Mouse (Mus musculus): Measurements from ENCODE around the gene Gm19684. TPM values are rescaled to one million over a fixed set of nuclear protein-coding genes. Genes with fewer than 3 reads are reported as not detected.

Gm19684 gene
- polyA plus RNA-seq (2021; fragmentation: Nextera tagmentation) = 0.09 TPM in 1 of 2 replicates, not detected in the other
- long read RNA-seq, experiment 1, partial matches to known transcripts = 0 of 1 reads
- long read RNA-seq, experiment 1, other reads (novel, unspliced or antisense) = 1 of 1 reads
- long read RNA-seq, experiment 2 = 0 reads

GRCm38 (mm10) chr17:36121352-36122020, at the start of gene Gm19684:
TSS of gene Gm19684 (plus strand) at chr17:36121678.

DNA sequence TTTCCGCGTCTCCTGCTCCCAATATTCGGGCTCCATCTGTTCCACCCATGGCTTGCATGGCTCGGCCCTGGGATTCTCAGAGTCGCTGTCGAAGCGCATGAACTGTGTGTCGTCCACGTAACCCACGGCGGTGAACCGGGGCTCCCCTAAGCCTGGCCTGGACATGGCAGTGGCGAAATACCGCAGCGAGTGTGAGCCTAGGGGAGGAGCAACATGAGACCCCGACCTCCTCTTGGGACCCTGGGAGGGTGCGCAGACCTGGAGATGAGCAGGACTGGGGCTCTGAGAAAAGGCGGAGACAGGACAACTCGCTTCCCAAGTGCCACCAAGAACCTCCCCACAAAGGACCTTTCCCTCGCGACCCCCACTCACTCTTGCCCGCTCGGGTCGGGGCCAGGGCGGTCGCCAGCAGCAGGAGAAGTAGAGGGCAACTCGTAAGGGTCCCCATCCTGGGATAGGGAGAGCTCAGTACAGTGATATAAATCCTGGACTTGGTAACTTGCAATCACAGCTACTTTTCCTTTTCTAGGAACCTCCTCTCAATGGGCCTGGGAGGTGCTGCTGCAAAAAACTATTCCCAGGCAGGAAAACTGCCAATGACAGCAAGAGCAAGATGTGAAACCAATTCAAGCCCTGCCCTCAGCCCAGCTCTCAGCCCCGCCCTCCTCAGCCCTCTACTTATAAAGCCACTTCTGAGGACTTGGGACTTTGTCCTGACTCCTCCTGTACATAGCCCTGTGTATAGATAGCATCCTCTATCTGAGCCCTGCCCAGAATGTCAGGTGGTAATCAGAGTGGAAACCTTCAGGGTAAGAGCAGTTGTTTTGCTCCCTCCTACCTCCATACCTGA, 7.7 kb downstream of the Gm19684 start, which contains the start of gene Gm7030:
Gm7030 (minus strand) TSS at position 458 of the 850 bp plus-strand sequence.

DNA sequence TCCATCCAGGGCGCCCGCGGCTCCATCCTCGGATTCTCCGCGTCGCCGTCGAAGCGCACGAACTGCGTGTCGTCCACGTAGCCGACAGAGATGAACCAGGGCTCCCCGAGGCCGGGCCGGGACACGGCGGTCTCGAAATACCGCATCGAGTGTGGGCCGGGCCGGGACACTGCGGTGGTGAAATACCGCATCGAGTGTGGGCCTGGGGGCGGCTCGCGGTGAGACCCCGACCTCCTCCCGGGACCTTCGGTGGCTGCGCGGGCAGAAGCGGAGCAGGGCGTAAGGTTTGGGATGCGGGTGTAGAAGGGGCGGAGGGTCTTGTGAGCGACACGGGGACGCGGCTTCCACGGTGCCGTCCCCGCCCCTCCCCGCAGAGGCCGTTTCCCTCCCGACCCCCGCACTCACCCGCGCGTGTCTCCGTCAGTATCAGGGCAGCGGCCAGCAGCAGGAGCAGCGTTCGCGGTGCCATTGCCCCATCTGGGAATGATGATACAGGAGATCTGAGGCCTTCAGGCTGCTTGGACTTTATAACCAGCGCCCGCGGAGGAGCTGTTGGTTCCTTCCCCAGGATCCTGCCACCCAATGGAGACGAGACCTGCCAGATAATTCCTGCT, 46.7 kb downstream of the Gm19684 start, which contains the start of gene Gm8909:
Gm8909 (minus strand) TSS at position 499 of the 614 bp plus-strand sequence.

Other genes starting within 250 kb of the Gm19684 start
- gene Dhx16, start 241.9 kb upstream of the Gm19684 start, polyA plus RNA-seq (2021; fragmentation: Nextera tagmentation) = 8.7 and 8.9 TPM in 2 replicates
- 57.1 and 72.3 TPM in 2 replicates for gene 2310061I04Rik, start 224.2 kb upstream of the Gm19684 start, polyA plus RNA-seq (2021; fragmentation: Nextera tagmentation)
- gene Atat1, start 211.6 kb upstream of the Gm19684 start, polyA plus RNA-seq (2021; fragmentation: Nextera tagmentation) = 47.2 and 55.1 TPM in 2 replicates
- 63.7 and 64.4 TPM in 2 replicates for gene Mrps18b, start 205.3 kb upstream of the Gm19684 start, polyA plus RNA-seq (2021; fragmentation: Nextera tagmentation)
- gene Ppp1r10, start 205.2 kb upstream of the Gm19684 start, polyA plus RNA-seq (2021; fragmentation: Nextera tagmentation) = 17.2 and 18.5 TPM in 2 replicates
- gene Abcf1, start 151.9 kb upstream of the Gm19684 start, polyA plus RNA-seq (2021; fragmentation: Nextera tagmentation) = 44.3 and 58.3 TPM in 2 replicates
- 20.1 and 23.4 TPM in 2 replicates for gene Gnl1, start 141.8 kb upstream of the Gm19684 start, polyA plus RNA-seq (2021; fragmentation: Nextera tagmentation)
- 14.1 and 16.1 TPM in 2 replicates for gene Prr3, start 141.4 kb upstream of the Gm19684 start, polyA plus RNA-seq (2021; fragmentation: Nextera tagmentation)
- gene H2-T24, start 101.1 kb upstream of the Gm19684 start, polyA plus RNA-seq (2021; fragmentation: Nextera tagmentation) = 2.0 and 2.2 TPM in 2 replicates
- gene H2-T23, start 88.8 kb upstream of the Gm19684 start, polyA plus RNA-seq (2021; fragmentation: Nextera tagmentation) = 11.5 and 14.4 TPM in 2 replicates
- 16.1 and 16.5 TPM in 2 replicates for gene H2-T22, start 78.9 kb upstream of the Gm19684 start, polyA plus RNA-seq (2021; fragmentation: Nextera tagmentation)
- not detected in 2 replicates for gene Gm6034, start 78.7 kb upstream of the Gm19684 start, polyA plus RNA-seq (2021; fragmentation: Nextera tagmentation)
- not detected in 2 replicates for gene Gm11127, start 63.3 kb upstream of the Gm19684 start, polyA plus RNA-seq (2021; fragmentation: Nextera tagmentation)
- not detected in 2 replicates for gene Gm7030, start 7.7 kb downstream of the Gm19684 start, polyA plus RNA-seq (2021; fragmentation: Nextera tagmentation)
- gene Gm8909, start 46.9 kb downstream of the Gm19684 start, polyA plus RNA-seq (2021; fragmentation: Nextera tagmentation) = not detected in 2 replicates
- not detected in 2 replicates for gene H2-T3, start 68.6 kb downstream of the Gm19684 start, polyA plus RNA-seq (2021; fragmentation: Nextera tagmentation)
- 103 and 112 TPM in 2 replicates for gene Rpp21, start 136.4 kb downstream of the Gm19684 start, polyA plus RNA-seq (2021; fragmentation: Nextera tagmentation)
- 3.9 and 4.4 TPM in 2 replicates for gene Trim39, start 150.6 kb downstream of the Gm19684 start, polyA plus RNA-seq (2021; fragmentation: Nextera tagmentation)
- gene H2-M10.2, start 164.8 kb downstream of the Gm19684 start, polyA plus RNA-seq (2021; fragmentation: Nextera tagmentation) = not detected in 2 replicates
- gene H2-M10.1, start 204.5 kb downstream of the Gm19684 start, polyA plus RNA-seq (2021; fragmentation: Nextera tagmentation) = not detected in 2 replicates
- not detected in 2 replicates for gene H2-M10.3, start 246.7 kb downstream of the Gm19684 start, polyA plus RNA-seq (2021; fragmentation: Nextera tagmentation)

All from layer of hippocampus, adult 6 months (tissue).